Mouse (Mus musculus): ENCODE measurements around the gene Alkbh2. TPM values are rescaled to one million over a fixed set of nuclear protein-coding genes. Genes with fewer than 3 reads are reported as not detected.

Gene Alkbh2
- polyA plus RNA-seq (2012; rRNA removed), result 10.9 and 11.6 TPM in 2 replicates

DNA sequence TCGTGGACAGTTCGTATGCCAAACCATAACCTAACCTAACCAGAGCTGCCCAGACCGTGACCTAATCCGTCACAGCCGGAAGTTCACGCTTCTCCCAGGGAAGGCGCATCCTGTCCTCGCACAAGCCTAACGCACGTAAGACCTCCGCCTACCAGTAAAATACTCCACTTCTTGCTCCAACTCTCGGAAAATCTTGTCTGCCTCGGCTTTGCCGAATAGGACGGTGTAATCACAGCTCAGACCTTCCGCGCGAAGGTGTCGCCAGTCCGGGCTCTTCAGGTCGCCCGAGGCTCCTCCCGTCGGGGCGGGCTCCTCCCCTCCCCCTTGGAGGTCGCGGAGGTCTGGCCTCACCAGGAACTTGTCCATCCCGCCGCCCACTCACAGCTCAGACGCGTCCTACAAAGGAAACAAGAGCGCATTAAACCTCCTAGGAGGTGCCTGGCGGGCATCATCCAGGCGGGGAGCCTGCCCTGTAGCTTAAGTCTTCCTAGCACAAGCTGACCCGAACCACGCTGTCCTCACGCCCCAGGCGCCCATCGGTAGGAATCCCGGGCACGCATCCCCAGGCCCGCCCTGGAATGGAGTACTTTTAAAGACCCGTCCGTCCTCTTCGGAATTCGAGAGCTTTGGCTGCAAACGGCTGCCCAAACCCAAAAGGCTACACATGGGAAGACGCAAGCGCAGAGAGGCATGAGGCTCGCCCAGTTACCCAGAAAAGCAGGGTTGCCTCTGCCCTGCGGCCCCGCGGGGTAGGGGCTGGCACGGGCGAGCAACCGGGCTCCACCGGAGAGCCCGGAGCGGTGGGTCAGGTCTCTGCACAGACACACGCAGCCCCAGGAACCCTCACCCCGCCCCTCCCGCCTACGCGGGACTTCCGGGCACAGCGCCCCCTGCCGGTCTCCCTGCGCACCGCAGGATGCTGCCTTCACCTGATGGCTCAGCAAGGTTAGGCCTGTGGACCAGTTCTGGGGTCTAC, at the start of gene Alkbh2:
Gene Alkbh2, minus strand, starts transcription at position 845 of the 976 bp plus-strand sequence.

DNA sequence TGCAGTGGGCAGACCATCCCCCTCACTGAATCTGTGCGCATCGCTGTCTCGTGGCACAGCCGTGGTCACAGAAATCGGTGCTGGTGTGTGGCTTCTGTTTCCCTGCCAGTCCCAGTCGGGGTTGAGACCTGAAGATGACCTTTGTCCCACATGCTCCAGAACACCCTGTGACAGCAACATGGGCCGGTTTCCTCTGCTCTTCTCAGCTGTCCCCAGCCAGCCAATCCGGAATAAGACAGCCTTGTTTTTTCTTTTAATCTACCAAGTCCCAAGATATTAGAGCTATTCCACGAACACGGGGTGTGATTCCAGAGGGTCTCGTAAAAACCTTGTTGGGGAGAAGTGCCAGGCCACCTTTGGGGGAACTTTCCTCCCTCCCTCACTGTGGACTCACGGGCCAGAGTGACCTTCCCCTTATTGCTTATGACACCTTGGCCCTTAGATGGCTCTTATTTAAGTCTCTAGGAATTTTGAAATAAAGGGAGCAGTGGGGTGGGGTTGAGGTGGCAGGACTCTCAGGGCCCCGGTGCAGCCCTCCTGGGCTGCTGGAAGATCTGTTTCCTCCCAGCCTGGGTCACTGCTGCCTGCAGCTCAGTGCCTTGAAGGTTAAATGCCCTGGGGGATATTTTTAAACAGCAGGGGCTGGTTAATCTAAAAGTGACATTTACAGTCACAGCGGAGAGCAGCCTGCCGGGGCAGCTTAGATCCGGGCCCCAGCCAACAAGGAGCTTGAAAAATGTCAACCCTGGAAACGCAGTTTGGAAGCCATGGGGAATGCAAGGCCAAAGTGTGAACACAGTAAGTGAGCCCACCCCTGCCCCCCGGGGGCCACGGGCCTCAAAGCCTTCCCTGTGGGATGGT, 18.2 kb upstream of the Alkbh2 start, which contains the start of gene Acacb:
Gene Acacb, plus strand, starts transcription at position 508 of the 861 bp plus-strand sequence.

DNA sequence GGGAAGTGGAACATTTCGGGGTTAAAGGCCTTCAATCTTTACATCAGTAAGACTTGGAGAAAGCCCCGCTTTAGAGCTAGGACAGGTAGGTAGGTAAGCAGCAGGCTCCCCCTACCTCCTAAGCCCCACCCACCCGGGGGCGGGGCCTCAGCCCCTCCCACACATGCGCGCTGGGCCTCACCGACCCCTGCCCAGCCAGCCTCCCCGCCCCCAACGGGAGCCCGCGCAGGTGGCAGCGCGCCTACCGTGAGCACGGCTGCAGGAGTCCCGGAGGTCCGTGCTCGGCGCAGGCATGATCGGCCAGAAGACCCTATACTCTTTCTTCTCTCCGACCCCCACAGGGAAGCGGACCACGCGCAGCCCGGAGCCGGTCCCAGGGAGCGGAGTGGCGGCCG, 2.2 kb upstream of the Alkbh2 start, which contains the start of gene Ung:
Gene Ung, plus strand, starts transcription at position 176 of the 395 bp plus-strand sequence.

DNA sequence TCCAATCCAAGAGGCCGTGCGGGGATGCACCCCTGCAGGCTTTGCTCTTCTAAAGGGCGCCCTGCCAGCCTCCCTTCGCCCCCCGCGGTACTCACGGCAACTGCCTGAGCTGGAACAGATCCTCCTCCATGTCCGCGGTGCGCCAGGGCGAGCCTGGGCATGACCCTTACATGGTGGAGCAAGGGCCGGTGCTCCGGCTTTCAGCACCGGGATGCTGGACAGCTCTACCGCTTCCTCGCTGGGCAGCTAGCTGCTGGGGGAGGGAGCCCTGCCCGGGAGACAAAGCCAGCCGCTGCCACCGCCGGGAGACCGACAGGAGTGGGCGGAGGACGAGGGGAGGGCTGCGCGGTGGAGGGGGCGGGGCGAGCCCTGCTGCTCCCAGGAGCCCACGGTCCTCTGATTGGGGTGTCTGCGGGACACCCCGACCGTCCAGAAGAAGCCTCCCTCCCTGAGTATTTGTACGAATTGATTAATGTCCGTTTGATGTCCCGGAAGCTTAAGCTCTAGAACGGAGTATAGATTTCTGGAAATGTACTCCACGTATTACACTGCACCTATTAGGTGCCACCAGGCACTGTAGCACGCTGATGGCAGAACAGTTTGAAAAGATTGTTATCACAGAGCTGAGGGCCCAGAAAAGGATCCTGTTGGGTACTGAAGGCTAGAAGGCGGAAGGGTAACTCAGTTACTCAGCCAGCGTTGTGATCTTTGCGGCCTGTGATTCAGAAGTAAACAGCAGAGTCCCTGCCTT, 36.8 kb downstream of the Alkbh2 start, which contains the start of gene Svop:
Gene Svop, minus strand, starts transcription at position 514 of the 751 bp plus-strand sequence.

Other genes starting within 250 kb of the Alkbh2 start
- 133 and 140 TPM in 2 replicates for gene Coro1c, start 219.5 kb downstream of the Alkbh2 start, polyA plus RNA-seq (2012; rRNA removed)
- gene Ssh1, start 134.3 kb downstream of the Alkbh2 start, polyA plus RNA-seq (2012; rRNA removed), result 8.7 and 10.1 TPM in 2 replicates
- gene Dao, start 124.5 kb downstream of the Alkbh2 start, polyA plus RNA-seq (2012; rRNA removed), result not detected in 2 replicates
- 12.8 and 14.4 TPM in 2 replicates for gene Usp30, start 62.8 kb downstream of the Alkbh2 start, polyA plus RNA-seq (2012; rRNA removed)
- gene Svop, start 36.6 kb downstream of the Alkbh2 start, polyA plus RNA-seq (2012; rRNA removed), result 0.63 and 0.66 TPM in 2 replicates
- gene Ung, start 2.2 kb upstream of the Alkbh2 start, polyA plus RNA-seq (2012; rRNA removed), result 12.5 and 12.7 TPM in 2 replicates
- gene Acacb, start 18.3 kb upstream of the Alkbh2 start, polyA plus RNA-seq (2012; rRNA removed), result 11.3 and 13.3 TPM in 2 replicates
- not detected in 2 replicates for gene Foxn4, start 145.6 kb upstream of the Alkbh2 start, polyA plus RNA-seq (2012; rRNA removed)
- 0.73 and 0.90 TPM in 2 replicates for gene Myo1h, start 160.9 kb upstream of the Alkbh2 start, polyA plus RNA-seq (2012; rRNA removed)

Data from colon, adult 2 months (tissue).